Mouse (Mus musculus): Measurements from ENCODE around the gene Gm11146. TPM values are rescaled to one million over a fixed set of nuclear protein-coding genes. Genes with fewer than 3 reads are reported as not detected.

Gene Gm11146
- polyA plus RNA-seq, 1 experiment from 2014 or later, result not detected

DNA sequence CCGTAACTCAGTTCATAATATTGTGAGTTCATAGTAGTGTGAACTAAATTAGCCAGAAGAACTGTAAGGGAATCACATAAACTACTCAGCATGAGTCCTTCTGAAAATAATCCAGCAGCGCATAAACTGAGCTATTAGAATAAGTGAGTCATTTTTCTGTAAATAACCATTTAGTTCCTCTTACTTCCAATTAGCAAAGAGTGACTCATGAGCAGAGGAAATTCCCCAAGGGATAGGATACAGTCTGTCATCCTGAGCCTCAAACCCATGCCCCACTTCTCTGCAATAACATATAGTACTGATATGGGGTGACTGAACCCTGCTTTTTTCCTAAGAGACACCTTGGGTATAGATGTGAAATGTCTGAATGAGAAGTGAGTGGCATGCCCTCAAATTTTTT, 687 bp upstream of the Gm11146 start:
- no peaks in the 10 kb centered on the region for H3K27me3 ChIP-seq (replicated peaks)
- H3K4me1 ChIP-seq, result no peaks in the 10 kb centered on the region
- no peak for ATAC-seq (ENCODE audit: insufficient read depth, low FRiP score, low read depth)
- H3K9me3 ChIP-seq, result no peaks in the 10 kb centered on the region
- no peak overlapping the region for H3K27ac ChIP-seq
- no peaks in the 10 kb centered on the region for H3K36me3 ChIP-seq
- no peak overlapping the region for H3K9ac ChIP-seq
- no peak overlapping the region for H3K4me3 ChIP-seq (replicated peaks)
- H3K4me2 ChIP-seq, result no peak overlapping the region
- 73% methylated on average over 2 of the region's 2 CpGs for WGBS

DNA sequence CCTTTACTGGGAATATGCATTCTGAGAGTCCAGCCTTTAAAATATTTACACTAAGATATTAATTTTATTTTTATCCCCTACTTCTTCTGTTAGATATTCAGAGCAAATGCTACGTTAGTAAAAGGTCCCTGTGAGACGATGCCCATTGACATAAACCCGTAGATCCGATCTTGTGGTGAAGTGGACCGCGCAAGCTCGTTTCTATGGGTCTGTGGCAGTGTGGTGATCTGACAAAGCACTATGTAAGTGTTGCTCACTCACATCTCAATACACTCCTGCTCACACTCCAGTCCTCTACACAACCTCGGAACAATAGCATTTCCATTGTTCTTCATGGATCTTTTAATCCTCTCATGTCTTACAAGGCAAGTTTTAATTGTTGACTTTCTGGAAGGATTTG, 3.1 kb downstream of the Gm11146 start:
- H3K4me3 ChIP-seq (replicated peaks), result no peak overlapping the region
- H3K27ac ChIP-seq, result no peak overlapping the region
- H3K9ac ChIP-seq, result no peak overlapping the region
- no peaks in the 10 kb centered on the region for H3K36me3 ChIP-seq
- WGBS, result 93% methylated on average over 8 of the region's 8 CpGs
- no peaks in the 10 kb centered on the region for H3K9me3 ChIP-seq
- no peaks in the 10 kb centered on the region for H3K4me1 ChIP-seq
- H3K4me2 ChIP-seq, result no peak overlapping the region
- H3K27me3 ChIP-seq (replicated peaks), result no peaks in the 10 kb centered on the region
- no peak for ATAC-seq (ENCODE audit: insufficient read depth, low FRiP score, low read depth)

DNA sequence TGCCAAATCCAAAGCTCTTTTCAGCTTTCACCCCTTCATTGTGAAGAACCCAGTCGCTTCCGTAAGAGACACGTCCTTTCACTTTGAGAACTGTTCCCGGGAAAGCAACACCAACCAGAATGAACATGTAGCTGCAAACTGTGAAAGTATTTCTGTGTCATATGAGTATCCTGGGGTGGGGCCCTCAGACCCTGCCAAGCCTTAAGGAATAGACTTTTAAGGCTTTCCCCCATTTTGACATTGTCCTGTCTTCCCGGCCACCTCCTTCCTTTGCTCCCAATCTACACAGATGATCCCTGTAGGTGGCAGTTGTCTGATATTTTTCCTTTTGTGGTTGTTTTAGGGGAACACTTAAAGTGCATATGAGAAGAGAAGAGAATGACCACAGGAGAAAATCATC, 5.3 kb downstream of the Gm11146 start:
- WGBS, result 90% methylated on average over 5 of the region's 5 CpGs
- no peak overlapping the region for H3K27ac ChIP-seq
- no peak overlapping the region for H3K4me3 ChIP-seq (replicated peaks)
- H3K4me1 ChIP-seq, result 0 out of 2 replicates have a peak, but pooled peaks cover 2% of the 10 kb centered on the region
- H3K27me3 ChIP-seq (replicated peaks), result no peaks in the 10 kb centered on the region
- no peaks in the 10 kb centered on the region for H3K9me3 ChIP-seq
- ATAC-seq (ENCODE audit: insufficient read depth, low FRiP score, low read depth), result no peak
- no peaks in the 10 kb centered on the region for H3K36me3 ChIP-seq
- no peak overlapping the region for H3K9ac ChIP-seq
- no peak overlapping the region for H3K4me2 ChIP-seq

DNA sequence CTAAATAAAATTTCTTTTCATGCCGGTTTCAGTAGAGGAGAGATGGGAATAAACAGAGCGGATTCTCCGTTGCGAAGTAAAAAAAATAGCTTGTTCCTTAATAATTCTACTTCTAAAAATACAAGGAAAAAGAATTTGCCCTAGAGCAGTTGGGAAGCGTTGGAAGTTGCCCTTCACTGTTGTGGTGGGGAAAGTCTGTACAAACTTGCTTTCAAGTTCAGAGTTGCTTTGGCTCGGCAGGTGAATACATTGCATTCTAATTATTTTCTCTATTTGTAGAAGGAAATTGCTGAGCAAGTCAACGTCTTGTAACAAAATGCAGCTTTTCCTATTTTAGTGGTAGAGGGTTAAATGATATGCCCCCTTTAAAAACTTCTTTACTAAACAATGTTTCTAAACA, 6.2 kb downstream of the Gm11146 start:
- H3K36me3 ChIP-seq, result no peaks in the 10 kb centered on the region
- H3K4me1 ChIP-seq, result 0 out of 2 replicates have a peak, but pooled peaks cover 2% of the 10 kb centered on the region
- no peak overlapping the region for H3K27ac ChIP-seq
- H3K4me3 ChIP-seq (replicated peaks), result no peak overlapping the region
- no peaks in the 10 kb centered on the region for H3K27me3 ChIP-seq (replicated peaks)
- 82% methylated on average over 7 of the region's 7 CpGs for WGBS
- H3K4me2 ChIP-seq, result no peak overlapping the region
- H3K9ac ChIP-seq, result no peak overlapping the region
- no peak for ATAC-seq (ENCODE audit: insufficient read depth, low FRiP score, low read depth)
- no peaks in the 10 kb centered on the region for H3K9me3 ChIP-seq

DNA sequence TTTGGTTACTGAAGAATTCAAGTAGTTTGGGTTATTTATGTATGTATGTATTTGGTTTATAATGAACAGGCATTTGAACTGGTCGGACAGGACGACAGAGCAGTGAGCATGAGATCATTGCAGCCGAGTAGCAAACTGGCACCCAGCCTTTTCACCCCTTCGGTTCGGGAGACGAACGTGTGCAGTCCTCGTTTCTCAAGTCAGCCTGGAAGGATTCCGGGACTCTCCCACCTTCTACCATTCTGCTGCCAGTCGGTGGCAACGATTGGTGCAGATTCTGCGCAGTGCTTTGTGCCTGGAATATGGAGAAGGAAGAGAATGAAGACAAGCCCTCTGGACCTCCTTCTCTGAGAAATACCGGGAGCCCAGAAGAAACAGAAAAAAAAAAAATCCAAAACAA, 7.3 kb downstream of the Gm11146 start:
- Histone ChIP-seq H3K27ac (no peak overlapping the region), H3K36me3 (no peaks in the 10 kb centered on the region), H3K4me3 (replicated peaks) (no peak overlapping the region), H3K4me1 (0 out of 2 replicates have a peak, but pooled peaks cover 2% of the 10 kb centered on the region), H3K4me2 (no peak overlapping the region), H3K27me3 (replicated peaks) (no peaks in the 10 kb centered on the region), H3K9ac (no peak overlapping the region), H3K9me3 (no peaks in the 10 kb centered on the region)
- WGBS, result 64% methylated on average over 13 of the region's 13 CpGs
- ATAC-seq (ENCODE audit: insufficient read depth, low FRiP score, low read depth), result no peak

DNA sequence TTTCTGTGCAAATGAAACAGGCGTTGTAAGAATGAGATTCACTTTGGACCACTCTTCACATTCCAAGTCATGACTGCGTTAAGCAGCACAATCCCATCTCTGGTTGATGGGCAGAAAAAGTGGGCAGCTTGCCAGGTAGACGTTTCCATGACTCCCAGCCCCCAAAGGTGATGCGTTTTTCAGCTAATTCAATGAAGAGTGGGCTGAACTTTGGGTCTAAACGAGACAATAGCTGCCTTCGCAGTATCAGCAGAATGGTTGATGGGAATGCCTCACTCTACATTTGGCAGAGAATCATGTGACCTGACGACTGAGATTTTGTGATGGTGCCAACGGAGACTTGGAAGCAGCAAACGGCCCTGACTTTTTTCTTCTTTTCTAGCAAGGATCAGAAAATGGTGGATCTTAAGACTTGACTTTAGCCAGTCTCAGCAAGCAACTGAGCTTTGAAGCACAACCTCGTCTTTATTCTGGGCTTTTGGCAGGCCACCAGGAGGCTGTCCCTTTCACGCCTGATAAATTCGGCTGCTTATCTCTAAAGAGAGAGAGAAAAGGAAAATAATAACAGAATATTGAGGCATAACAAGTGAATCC, 8.0 kb downstream of the Gm11146 start:
- no peak overlapping the region for H3K4me3 ChIP-seq (replicated peaks)

DNA sequence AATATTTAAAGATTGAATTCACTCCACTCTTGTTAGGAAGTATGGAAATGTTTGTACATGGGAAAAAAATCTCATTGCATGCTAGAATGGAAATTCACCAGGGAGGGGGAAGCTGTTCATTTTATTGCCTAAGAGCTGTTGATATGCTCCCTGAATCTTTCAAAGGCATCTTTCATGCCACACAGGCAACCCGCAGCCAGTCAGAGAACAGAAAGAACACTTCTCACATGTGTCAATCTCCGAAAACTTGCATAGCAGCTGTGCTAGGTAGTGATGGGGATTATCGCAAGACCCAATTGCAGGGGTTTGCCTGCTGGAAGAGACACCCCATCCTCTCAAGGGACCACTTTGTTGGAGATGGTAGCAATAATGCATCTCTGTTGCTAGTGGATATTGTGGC, 8.9 kb downstream of the Gm11146 start:
- 86% methylated on average over 3 of the region's 3 CpGs for WGBS
- Histone ChIP-seq H3K4me2 (no peak overlapping the region), H3K4me3 (replicated peaks) (no peak overlapping the region), H3K9me3 (no peaks in the 10 kb centered on the region), H3K27ac (peak overlapping the region; percentile 11; the same call in 1 of the 2 replicates), H3K36me3 (no peaks in the 10 kb centered on the region), H3K9ac (no peak overlapping the region), H3K4me1 (0 out of 2 replicates have a peak, but pooled peaks cover 2% of the 10 kb centered on the region), H3K27me3 (replicated peaks) (no peaks in the 10 kb centered on the region)
- no peak for ATAC-seq (ENCODE audit: insufficient read depth, low FRiP score, low read depth)

More for the DNA sequence above, 8.0 kb downstream of the Gm11146 start:
- no peaks in the 10 kb centered on the region for H3K27me3 ChIP-seq (replicated peaks)
- ATAC-seq (ENCODE audit: insufficient read depth, low FRiP score, low read depth), result no peak
- 0 out of 2 replicates have a peak overlapping the region, but pooled peaks have one; percentile 5 for H3K4me2 ChIP-seq
- no peaks in the 10 kb centered on the region for H3K36me3 ChIP-seq
- peak overlapping the region; percentile 21; the same call in 1 of the 2 replicates for H3K27ac ChIP-seq
- 40% methylated on average over 12 of the region's 12 CpGs for WGBS
- H3K9me3 ChIP-seq, result no peaks in the 10 kb centered on the region
- 0 out of 2 replicates have a peak, but pooled peaks cover 2% of the 10 kb centered on the region for H3K4me1 ChIP-seq
- H3K9ac ChIP-seq, result no peak overlapping the region

DNA sequence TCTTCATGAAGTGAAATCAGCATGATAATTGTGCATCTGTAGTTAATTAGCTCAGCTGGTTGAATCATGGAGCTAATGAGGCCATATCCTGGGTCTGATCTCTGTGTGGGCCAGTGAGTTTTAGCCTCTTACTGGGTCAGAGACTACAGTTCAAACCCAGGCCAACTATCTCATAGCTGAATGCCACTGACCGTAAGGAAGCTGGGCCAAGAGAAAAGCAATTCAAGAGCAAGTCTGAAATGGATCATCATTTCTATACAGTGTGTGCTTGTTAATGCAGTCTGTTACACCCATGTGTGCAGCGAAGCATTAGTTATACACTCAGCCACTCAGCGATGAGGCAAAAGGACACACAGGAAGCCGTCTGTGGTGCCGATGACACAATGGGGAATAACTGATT, 28.9 kb downstream of the Gm11146 start:
- no peaks in the 10 kb centered on the region for H3K9me3 ChIP-seq
- H3K4me2 ChIP-seq, result no peak overlapping the region
- no peaks in the 10 kb centered on the region for H3K27me3 ChIP-seq (replicated peaks)
- H3K4me3 ChIP-seq (replicated peaks), result no peak overlapping the region
- no peak overlapping the region for H3K27ac ChIP-seq
- no peak overlapping the region for H3K9ac ChIP-seq
- WGBS, result 88% methylated on average over 5 of the region's 5 CpGs
- H3K4me1 ChIP-seq, result no peaks in the 10 kb centered on the region
- ATAC-seq (ENCODE audit: insufficient read depth, low FRiP score, low read depth), result no peak
- H3K36me3 ChIP-seq, result no peaks in the 10 kb centered on the region

DNA sequence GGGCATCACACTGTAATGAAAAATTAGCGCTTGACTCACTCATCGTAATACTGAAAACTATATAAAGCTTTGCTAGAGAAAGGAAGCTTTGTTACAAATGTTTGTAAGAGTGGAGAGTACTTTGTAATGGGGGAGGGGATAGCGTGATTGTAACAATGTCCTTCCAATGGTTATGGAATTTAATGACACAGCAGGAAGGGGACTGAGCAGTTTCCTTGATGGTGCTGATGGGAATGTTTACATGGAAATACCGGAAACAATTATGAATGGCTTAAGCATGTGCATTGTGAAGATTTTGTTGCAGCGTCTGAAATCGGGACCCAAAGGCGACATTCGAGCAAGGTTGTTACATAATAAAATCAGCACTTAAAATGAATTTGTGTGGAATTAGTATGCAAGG, 32.4 kb downstream of the Gm11146 start:
- Histone ChIP-seq H3K36me3 (no peaks in the 10 kb centered on the region), H3K4me1 (no peaks in the 10 kb centered on the region), H3K9me3 (no peaks in the 10 kb centered on the region), H3K27ac (no peak overlapping the region), H3K4me3 (replicated peaks) (no peak overlapping the region), H3K27me3 (replicated peaks) (no peaks in the 10 kb centered on the region), H3K4me2 (no peak overlapping the region), H3K9ac (no peak overlapping the region)
- ATAC-seq (ENCODE audit: insufficient read depth, low FRiP score, low read depth), result no peak
- WGBS, result 89% methylated on average over 8 of the region's 8 CpGs

DNA sequence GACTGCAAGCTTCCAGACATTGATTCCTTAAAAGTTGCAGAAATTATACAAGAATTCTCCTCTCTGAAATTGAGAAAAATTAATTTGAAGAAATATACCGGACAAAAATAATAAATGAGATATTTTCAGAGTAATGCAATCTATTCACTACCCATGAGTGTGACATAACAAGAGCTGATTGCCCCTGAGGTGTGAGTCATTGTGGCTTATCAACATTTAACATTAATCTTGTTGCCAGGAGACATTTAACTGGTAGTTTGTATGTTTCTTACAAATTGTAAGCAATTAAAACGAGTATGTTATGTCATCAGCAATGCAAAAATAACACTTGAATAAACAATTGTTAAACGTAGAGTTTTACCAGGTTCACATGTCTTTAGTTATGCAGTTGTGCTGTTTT, 33.5 kb downstream of the Gm11146 start:
- Histone ChIP-seq H3K4me2 (no peak overlapping the region), H3K36me3 (no peaks in the 10 kb centered on the region), H3K27ac (no peak overlapping the region), H3K9me3 (no peaks in the 10 kb centered on the region), H3K4me3 (replicated peaks) (no peak overlapping the region), H3K9ac (no peak overlapping the region), H3K27me3 (replicated peaks) (no peaks in the 10 kb centered on the region), H3K4me1 (no peaks in the 10 kb centered on the region)
- WGBS, result 73% methylated on average over 3 of the region's 3 CpGs
- no peak for ATAC-seq (ENCODE audit: insufficient read depth, low FRiP score, low read depth)

DNA sequence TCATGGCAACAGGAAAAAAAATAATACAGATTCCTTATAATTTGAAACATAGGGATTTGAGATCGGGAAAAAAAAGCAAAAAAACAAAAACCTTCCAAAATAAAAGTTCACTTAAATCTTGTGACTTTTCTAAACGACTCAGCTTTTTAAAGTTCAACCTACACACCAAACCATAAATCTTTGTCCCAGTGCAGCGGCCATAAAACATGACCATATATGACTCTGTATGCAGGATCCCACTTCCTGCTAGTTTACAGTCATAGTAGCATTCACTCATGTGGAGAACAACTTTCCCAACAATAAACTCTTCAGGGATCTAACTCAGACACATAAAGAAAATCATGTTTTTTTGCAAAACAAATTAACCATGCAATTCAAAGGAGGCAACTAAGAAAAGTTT, 39.0 kb downstream of the Gm11146 start:
- ATAC-seq (ENCODE audit: insufficient read depth, low FRiP score, low read depth), result no peak

DNA sequence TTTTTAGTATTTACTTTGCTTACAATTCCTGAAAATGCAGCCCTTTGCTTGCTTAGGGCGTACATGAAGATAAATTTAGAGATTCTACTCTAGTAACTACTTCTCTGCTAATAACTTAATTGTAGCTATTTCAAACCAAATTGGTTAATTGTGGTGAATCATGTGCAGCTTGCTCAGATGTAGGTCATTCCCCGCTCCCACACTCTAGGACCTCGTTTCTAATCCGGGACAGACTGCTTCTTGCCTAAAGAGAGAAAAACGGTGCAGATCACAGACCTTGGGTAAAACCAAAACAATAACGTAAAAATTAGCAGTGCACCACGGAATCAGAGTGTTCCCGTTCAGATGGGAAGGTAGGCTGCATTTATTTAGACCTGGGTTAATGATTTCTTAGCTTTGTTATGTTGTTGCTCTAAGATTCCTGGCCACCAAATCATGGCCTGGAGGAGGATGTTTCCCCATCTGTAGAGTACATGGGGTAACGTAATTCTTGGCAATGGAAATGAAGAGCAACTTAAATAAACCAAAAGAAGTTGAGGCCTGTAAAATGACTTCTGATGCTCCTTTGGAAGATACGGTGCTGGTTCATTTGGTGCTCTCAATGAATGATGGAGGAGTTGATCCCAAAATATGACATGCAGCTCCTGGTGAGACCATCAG, 45.3 kb downstream of the Gm11146 start:
- no peak overlapping the region for H3K9ac ChIP-seq
- H3K4me3 ChIP-seq (replicated peaks), result no peak overlapping the region
- H3K27me3 ChIP-seq (replicated peaks), result no peaks in the 10 kb centered on the region
- 86% methylated on average over 10 of the region's 10 CpGs for WGBS
- no peak overlapping the region for H3K27ac ChIP-seq
- ATAC-seq (ENCODE audit: insufficient read depth, low FRiP score, low read depth), result no peak
- H3K4me1 ChIP-seq, result no peaks in the 10 kb centered on the region; the same call in 1 of the 2 replicates
- no peaks in the 10 kb centered on the region for H3K36me3 ChIP-seq
- no peak overlapping the region for H3K4me2 ChIP-seq
- no peaks in the 10 kb centered on the region for H3K9me3 ChIP-seq

More for the DNA sequence above, 39.0 kb downstream of the Gm11146 start:
- 60% methylated on average over 3 of the region's 3 CpGs for WGBS
- H3K9ac ChIP-seq, result no peak overlapping the region
- no peaks in the 10 kb centered on the region for H3K27me3 ChIP-seq (replicated peaks)
- H3K9me3 ChIP-seq, result no peaks in the 10 kb centered on the region
- H3K4me2 ChIP-seq, result no peak overlapping the region
- H3K27ac ChIP-seq, result no peak overlapping the region
- no peaks in the 10 kb centered on the region for H3K4me1 ChIP-seq
- H3K36me3 ChIP-seq, result no peaks in the 10 kb centered on the region
- no peak overlapping the region for H3K4me3 ChIP-seq (replicated peaks)

Measured in stomach, embryonic 15.5 days (tissue).